Mouse (Mus musculus) right cerebral cortex, postnatal 36 days (tissue): ENCODE measurements around the gene Pgm1.

Experiments used
- DNase-seq, 2 experiments: peaks; one replicate each; pipeline ENCODE4 v3.0.0; 2022; ENCODE audit warnings: low spot score in 2 of 2, mixed read lengths in 1 of 2

The Pgm1 gene

DNA sequence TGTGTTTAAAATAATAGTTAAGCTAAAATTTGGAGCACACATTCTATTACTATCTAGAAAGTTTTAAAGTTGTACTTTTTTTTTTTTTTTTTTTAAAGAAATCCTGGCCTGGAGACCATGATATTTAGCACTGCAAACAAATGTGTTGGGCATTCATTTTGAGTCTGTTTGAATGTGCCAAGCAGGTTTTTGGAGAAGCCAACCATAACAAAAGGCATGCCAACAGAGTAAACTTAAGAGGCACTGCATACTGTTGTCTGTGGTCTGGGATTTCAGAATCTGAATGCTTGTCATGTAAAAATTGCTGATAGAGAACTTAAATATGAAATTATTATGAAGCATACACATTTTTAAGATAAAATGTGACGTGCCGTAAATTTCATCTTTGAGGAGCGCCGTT is 28.0 kb downstream of the Pgm1 start:
- DNase-seq, result no peak

DNA sequence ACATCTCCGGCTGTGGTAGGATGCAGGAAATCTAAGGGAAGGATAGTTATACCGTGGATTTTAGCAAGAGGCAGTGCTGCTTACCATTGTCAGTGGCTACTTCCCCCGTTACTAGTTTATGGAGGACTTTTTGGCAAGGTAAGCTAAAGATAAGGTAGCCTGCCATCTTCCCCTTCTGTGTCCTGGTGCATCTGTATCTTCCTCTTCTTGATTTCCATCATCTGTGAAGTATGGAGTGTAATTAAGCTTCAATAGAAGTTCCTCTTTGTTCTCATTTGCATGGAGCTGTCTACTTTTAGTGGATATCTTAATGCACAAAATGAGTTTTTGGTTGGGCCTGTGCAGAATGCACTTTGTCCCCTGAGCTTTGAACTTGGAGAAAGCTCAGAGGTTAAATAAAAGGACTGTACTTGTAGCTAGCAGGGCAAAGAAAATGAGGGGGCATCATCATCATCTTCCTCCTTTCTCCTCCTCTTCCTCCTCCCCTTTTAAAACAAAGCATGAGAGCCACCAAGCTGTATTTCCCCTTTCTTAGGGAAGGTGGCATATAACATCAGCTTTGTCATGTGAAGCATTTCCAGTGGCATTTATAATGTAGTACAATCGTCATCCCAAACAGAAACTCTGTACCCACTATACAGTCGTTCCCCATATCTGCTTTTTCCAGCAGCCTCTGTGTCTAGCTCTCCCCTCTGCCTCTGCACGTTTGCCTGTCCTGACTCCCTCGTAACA is 29.0 kb downstream of the Pgm1 start:
- no peak for DNase-seq

DNA sequence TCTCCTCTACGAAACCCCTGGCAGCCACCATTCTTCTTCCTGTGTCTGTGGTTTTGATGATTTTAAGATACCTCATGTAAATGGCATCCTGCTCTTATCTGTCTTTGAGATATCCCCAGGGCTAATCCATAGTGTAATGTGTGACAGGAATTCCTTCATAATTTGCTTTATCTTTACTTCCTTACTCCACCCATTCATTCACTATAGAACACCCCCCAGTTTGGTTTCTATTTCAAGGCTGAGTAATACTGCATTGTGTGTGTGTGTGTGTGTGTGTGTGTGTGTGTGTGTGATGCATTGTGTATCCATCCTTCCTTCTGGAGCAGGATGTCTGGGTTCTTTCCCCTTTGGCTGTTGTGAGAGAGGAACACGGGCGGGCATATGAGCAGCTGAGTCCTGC is 30.1 kb downstream of the Pgm1 start:
- DNase-seq, result no peak

DNA sequence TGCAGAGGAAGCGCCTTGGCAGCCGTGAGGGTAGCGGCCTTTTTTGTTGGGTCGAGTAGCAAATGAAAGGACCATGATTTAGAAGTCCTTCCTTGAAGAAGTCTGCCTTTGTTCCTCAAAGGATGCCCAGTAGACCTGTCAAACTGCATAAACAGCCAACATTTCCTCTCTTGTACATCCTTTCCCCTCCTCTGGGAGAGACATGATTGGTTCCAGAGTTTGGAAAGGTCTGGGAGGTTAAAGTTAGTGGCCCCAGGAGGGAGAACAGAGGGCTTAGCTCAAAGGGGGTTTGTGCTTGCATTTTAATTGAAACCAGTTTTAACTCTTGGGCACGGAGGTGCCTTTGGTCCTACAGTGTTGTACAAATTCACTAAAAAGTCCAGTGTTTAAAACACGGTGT is 37.3 kb downstream of the Pgm1 start:
- DNase-seq, result no peak

DNA sequence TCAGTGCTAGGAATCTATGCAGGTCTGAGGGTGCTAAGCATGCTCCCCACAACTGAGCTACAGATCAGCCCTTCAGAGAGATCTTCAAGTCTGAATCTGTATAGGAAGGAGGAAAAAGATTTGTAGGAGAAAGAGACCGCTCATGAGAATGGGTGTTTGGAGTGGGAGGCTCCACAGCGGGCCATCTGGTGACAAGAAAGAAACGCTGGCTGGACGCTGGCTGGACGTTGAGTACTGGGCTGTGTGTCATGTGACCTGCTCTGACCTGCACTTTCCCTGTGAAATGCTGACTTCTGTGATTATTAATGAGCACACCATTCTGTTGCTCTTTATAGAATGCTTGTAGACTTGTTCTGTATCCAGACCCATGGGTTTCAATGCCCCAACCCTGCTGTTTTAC is 40.1 kb downstream of the Pgm1 start:
- DNase-seq, result peak; percentile 15 to 20

DNA sequence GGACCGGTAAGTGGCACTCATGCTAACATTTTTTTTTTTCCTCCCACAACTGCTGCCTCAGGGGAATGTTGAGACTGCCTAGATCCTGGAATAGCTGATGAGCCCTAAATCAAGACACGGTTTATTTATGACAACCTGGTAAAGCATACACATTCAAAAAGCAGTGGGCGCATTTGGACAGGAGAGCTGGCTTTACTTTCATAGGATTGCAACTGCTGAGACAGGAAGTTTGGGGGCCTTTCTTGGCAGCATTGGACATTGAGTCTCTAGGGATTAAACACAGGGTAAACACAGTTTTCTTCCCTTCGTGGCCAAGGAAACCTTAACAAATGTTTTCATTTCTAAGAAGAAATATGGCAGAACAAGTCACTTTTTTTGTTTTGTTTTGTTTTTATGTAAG is 40.9 kb downstream of the Pgm1 start:
- peak in 1 of 2 experiments; percentile 8 for DNase-seq

DNA sequence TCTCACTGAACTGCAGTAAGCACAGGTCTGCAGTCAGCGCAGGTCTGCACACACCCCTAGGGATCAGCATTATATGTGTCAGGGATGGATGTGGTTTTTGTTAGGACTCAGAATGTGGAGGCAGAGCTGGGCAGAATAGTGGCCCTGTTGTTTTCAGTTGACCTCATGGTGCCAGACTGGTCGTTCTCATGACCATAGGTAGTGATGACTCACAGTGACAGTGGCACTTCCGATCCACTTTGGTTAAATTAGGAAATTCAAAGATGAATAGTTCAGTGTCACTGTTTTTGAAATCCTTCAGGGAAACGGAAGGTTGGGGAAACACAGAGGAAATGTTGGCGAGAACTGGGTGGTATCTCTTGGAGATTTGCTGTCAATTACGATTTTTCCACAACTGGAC is 43.7 kb downstream of the Pgm1 start:
- DNase-seq, result no peak

DNA sequence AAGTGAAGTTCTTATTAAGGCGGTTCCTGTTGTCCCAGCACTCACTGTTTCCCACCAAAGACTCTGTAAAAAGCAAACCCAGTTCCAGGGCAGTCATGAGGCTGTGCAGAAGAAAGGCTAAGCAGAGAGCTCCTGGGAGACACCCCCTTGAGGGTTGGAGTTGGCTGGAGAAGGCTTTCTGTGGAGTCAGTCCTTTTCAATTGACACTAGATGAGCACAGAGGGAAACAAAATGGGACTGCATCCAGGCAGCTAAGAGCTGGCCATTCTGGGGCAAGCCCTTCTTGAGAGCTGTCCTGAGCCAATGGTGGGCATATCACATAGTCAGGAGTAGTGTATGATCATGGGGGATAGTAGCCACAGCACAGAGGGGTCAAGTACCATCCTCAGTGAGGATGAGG is 44.7 kb downstream of the Pgm1 start:
- peak in 1 of 2 experiments; percentile 10 for DNase-seq

DNA sequence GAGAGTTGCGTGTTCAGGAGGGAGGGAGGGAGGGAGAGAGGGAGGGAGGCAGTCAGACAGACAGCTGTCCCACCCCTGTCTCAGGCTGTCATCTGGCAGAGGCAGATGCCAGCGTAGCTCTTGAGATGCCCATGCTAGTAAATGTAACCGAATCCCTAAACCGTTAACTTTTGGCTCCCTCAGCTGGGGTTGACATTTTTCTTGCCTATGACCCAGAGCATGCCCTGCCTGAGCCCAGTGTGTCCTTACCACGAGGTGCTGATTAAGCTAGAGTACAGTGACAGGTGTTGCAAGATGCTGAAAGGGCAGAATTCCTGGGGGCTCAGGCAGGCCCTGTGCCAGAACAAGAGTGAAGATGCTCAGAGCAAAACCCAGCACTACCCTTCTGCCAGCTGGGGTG is 45.2 kb downstream of the Pgm1 start:
- no peak for DNase-seq

DNA sequence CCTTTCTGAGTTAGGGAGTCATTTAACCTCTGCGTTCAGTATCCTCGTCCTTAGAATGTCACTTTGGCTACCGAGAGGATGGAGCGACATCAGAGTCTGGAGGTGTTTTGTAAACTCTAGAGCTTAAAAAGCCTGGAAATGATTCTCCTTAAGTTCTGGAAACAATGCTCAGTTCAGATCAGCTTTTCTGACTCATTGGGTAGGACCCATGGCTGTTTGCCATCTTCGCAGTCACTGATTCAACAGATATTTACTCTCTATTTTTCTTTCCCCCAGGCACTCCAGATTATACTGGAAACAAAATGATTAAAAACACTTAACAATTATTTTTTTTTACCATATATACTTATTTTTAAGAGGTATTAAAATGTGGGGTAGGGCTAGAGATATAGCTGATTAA is 50.1 kb downstream of the Pgm1 start:
- no peak for DNase-seq

DNA sequence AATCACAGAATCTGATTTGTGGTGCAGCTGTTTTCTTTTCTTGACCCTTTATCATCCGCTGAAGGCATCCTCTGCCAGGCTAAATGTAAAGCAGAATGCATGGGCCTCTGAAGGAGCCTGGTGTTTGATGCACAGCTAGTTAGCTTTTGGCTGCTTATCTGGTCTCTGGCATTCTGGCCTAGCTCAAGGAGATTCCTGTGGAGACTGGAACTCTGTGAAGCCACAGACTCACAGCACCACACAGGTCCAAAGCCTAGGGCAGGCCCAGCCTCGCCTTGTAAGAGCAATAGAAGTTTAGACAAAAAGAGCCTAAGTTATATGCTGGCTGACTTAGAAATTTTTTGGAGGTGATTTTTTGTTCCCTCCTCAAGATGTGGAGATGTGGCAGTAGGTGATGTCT is 52.0 kb downstream of the Pgm1 start:
- no peak for DNase-seq

DNA sequence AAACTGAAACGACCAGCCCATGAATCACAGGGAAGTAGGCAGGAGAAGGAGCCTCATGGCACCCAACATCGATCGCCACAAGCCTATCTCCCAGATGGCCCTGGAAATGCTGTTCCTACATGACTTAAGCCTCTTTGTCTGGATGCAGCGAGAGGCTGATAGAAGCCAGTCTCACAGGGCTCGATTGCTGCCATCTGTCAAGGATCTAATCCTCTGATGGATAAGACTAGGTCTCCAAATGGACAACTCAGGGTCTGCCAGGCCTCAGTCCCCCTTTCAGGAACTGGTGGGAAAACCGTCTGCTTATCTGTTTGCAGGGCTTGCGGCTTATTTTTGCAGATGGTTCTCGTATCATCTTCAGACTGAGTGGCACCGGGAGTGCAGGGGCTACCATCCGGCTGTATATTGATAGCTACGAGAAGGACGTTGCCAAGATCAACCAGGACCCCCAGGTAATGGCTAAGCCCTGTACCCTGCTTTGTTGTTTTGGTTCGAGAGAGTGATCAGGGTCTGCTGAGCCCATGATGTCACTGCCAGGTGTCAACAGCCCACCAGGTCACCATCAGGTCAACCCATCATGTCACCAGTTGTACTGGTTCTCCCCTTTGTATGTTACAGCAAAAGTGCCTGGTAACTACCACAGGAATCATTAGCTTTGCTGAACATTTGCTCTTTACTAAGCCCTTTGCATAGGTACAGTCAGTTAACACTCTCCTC is 54.6 kb downstream of the Pgm1 start:
- no peak for DNase-seq

DNA sequence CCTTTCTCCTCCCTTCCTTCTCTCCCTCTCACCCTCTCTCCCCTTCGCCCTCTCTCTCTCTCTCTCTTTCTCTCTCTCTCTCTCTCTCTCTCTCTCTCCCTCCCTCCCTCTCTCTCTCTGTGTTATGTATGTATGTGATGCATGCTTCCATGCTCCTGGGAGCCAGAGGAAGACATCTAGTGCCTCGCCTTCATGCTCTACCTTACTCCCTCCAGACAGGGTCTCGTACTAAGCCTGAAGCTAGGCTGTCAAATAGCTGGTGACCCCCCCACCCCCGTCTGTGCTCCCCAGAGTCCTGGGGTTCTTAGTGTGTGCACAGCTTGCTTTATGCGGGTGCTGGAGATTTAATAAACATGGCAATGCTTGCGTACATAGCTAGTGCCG is 55.1 kb downstream of the Pgm1 start:
- DNase-seq, result no peak

DNA sequence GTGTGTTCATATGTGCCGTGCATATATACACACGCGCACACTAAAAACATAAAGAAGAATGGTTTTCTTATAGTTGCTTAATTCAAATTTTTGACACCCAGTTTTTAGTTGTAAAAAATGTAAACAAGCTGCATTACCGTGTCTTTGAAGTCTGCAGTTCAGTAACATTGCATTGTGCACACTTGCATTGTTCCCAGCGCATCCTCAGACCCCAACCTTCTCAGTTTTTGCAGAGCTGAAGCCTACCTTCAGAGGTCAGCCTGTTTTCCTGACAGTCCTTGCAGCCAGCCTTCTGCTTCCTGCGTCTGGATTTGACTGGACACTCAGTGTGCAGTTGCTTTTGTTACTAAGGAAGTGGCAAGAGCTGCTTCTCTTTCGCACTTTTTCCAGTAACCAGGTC is 55.9 kb downstream of the Pgm1 start:
- DNase-seq, result no peak

DNA sequence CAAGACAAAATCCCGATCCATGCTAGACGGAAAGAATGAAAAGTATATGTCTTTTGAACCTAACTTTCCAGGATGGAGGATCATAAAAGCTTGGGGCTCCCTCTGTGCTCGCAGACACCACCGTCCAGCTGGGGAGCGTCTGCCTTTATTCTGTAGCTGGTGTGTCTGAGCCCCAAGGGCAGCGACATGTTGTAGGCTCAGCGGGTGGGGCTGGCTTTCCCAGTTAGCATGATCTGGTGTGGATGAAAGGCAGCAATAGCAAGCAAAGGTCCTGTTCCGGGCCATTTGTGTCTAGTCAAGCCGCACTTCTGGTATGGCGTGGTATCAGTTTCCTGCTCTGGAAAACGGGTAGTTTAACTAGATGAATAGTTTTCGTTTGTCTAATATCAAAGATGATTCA is 56.4 kb downstream of the Pgm1 start:
- DNase-seq, result no peak

DNA sequence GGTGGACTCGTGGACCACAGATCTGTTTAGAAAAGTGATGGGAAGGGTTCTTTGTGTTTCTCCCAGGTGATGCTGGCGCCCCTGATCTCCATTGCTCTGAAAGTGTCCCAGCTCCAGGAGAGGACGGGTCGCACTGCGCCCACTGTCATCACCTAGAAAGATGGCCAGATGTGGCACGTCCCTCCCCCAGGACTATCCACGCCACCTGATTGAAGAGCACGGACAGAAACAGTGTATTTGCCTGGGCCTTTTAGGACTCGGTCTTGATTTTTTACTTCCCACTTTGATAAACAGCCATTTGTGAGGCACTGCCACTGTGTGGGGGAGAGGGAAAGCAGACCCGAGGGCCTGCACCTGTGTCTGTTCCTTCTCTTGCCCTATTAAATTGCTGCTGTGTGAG is 57.4 kb downstream of the Pgm1 start:
- no peak for DNase-seq

DNA sequence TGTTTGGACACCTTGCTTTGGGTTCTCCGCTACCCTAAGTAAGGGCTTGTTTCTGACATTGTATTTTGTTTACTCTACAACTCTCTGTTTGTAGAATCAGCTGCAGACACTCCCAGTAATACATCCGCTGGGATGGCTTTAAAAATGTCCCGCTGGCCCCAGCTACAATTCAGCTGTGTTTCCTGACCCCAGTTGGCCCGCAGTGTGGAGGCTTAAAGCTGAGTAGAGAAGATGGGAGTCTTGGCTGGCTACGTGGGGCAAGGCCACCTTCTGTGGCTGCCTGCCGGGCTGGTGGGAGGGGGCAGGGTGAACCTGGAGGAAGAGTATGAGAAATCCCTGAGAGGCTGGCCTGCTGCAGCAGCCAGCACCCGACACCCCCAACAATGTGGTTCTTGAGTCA is 59.6 kb downstream of the Pgm1 start:
- no peak for DNase-seq

DNA sequence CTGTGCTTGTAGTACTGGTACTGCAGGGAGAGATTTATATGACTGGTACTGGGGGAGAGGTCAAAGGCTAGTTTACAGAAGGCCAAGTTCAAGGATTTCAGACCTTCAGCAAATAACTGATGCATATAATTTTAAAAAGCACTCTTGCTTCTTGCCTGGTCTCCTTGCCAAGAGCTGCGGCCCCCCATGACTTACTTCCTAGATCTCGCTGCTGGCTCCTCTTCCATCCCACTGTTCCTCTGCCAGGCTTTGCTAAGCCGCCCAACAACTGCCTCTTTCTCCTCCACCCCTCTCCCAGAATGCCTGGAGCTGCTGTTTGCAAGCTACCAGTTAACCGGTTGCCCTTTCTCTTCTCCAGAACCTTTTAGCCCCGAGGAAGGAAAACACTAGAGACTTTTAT is 71.8 kb downstream of the Pgm1 start:
- no peak for DNase-seq

DNA sequence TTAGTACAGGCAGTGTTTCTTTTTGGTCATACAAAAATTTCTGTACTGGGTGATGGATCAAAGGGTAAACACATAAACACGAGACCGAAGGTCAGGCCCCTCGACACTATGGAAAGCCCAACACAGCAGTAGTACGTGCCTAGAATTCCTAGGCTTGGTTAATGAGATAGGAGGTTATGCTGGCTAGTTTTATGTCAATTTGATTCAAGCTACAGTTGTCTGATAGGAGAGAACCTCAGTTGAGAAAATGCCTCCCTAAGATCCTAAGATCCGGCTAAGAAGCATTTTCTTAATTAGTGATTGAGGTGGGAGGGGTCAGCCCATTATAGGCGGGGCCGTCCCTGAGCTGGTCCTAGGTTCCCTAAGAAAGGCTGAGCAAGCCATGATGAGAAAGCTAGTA is 72.6 kb downstream of the Pgm1 start:
- DNase-seq, result no peak

DNA sequence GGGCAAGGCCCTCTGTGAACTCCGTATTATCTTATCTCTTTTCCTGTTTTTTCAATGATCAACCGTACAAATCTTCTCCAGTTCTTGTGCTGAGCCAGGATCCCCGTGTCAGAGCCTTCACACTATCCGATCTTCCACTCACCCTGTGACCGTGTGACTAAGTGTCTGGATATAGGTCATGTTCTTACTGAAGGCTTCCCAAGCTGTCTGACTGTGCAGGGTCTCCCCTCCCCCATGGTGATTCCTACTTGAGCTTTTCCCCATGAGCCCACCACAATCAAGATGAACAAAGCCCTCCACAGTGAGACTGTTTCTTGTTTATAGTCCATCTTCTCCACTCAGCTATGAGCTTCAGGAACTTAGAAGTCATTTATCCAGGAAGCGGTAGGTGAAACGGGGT is 78.5 kb downstream of the Pgm1 start:
- no peak for DNase-seq

DNA sequence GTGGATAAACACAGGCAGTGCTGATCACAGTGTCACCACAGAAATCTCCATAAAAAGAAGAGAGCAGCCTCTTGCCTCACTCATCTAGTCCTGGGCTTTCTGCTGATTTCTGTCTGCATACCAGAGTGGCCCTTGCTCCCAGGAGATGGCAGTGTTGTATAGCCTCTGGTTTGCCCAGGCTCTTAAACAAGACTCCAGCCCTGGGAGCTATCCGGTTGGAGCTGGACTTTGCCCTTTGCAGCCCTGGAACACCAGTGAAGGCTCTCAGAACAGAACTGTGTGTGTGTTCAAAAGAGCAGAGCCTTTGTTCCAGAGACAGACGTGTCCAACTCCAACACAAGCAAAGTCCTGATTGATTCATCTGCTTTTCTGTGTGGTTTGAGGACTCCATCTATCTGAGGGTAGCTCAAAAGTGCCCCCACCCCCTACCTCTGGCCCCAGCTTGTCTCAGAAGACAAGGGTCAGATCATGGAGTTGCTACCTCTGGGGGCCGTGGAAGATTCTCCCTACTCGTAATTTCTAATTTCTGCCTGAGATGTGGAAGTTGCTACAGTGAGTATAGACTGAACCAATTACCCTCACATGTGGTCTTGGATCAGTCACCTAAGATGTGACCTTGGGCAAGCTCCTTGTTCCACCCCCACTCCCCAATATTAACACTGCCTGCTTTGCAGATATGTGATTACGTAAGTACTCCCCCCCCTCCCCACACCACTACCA is 79.3 kb downstream of the Pgm1 start:
- DNase-seq, result peak; percentile 17 to 59

DNA sequence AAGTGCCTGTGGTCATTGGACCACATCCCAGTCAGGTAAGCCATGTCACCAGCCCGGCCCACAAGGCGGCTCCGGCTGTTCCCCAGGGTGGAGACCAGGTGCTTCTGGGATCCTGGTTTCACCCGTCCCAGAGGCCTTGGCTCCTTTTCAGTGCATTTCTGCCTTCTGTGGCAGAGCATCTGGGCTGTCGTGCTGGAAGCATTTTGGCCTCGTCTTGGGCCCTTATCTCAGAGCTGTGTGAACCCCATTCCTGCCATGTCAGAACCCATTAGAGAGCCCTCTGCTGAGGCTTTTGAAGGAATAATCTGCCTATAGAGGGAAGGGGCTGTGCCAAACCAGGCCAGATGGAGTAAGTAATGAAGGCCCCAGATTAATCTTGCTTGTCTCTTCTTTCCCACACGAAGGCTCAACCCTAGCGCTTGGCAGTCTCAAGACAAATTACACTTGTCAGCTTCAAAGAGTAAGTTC is 80.0 kb downstream of the Pgm1 start:
- DNase-seq, result no peak

DNA sequence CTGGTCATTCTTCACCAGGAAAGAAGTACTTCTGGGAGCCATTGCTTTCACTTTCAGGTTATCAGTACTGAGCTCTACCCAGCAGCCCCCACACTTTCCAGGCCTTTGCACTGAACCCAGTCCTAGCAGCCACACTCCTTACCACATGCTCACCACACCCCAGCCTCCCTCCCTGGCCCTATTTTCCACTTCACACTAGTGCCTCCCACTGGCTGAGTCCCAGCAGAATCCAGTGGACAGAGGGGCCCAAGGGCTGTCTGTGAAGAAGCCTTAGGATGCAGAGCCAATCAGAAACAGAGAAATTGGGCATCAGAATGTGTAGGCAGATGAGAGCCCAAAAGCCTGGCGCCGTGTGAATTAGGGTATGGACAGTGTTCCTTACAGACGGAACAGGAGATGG is 81.7 kb downstream of the Pgm1 start:
- DNase-seq, result no peak
